Mouse (Mus musculus) MEL (cell line): ENCODE measurements around the gene Tbcd. TPM values are rescaled to one million over a fixed set of nuclear protein-coding genes. Genes with fewer than 3 reads are reported as not detected.

ENCODE experiments used
- DNase-seq: peaks from one replicate; pipeline ENCODE4 v3.0.0; 2011; ENCODE audit warnings: low read depth, low spot score
- H3K27ac ChIP-seq: 2 replicates; pipeline ENCODE4 v1.5.1; 2012; ENCODE audit warnings: low read depth, mild to moderate bottlenecking, control low read depth, low read length, moderate library complexity; ENCODE audit not compliant: control insufficient read depth
- H3K27me3 ChIP-seq, 2 experiments: fragments of 150-350 bp in 1 of 2; sonication (generic) in 1 of 2; 2 replicates each; pipeline ENCODE4 v1.6.1; 2012; ENCODE audit warnings: low read length in 2 of 2, mild to moderate bottlenecking in 2 of 2, improper control_type of control experiment in 1 of 2, moderate library complexity in 1 of 2; ENCODE audit not compliant: insufficient read depth in 2 of 2, control insufficient read depth in 1 of 2
- H3K36me3 ChIP-seq, 2 experiments: 2 replicates each; pipeline ENCODE4 v1.6.1; 2012 to 2014; ENCODE audit warnings: low read length in 2 of 2, improper control_type of control experiment in 1 of 2, inconsistent platforms in 1 of 2, mild to moderate bottlenecking in 1 of 2; ENCODE audit not compliant: insufficient read depth in 2 of 2, control insufficient read depth in 1 of 2
- H3K4me1 ChIP-seq, 2 experiments: fragments of 150-350 bp in 1 of 2; sonication (generic) in 1 of 2; 2 replicates each; pipeline ENCODE4 v1.6.1; 2012; ENCODE audit warnings: low read length in 2 of 2, improper control_type of control experiment in 1 of 2, mild to moderate bottlenecking in 1 of 2; ENCODE audit not compliant: insufficient read depth in 2 of 2, control insufficient read depth in 1 of 2
- H3K4me3 ChIP-seq, 2 experiments: fragments of 150-350 bp in 1 of 2; sonication (generic) in 1 of 2; 2 replicates each; pipeline ENCODE4 v1.5.1; 2012; ENCODE audit warnings: low read depth in 2 of 2, low read length in 2 of 2, mild to moderate bottlenecking in 2 of 2, moderate library complexity in 2 of 2, control low read depth in 1 of 2, improper control_type of control experiment in 1 of 2; ENCODE audit not compliant: control insufficient read depth in 1 of 2, insufficient read depth in 1 of 2
- H3K79me2 ChIP-seq: 2 replicates; pipeline ENCODE4 v1.6.1; 2012; ENCODE audit warnings: mild to moderate bottlenecking, low read length, moderate library complexity; ENCODE audit not compliant: control insufficient read depth, poor library complexity, insufficient read depth
- H3K9ac ChIP-seq: 2 replicates; pipeline ENCODE4 v1.6.1; 2012; ENCODE audit warnings: low read depth, mild to moderate bottlenecking, control low read depth, low read length, moderate library complexity; ENCODE audit not compliant: control insufficient read depth, poor library complexity, severe bottlenecking
- H3K9me3 ChIP-seq: fragments of 150-350 bp; sonication (generic); replicated peaks from 2 replicates; pipeline ENCODE4 v1.6.1; 2012; ENCODE audit warnings: mild to moderate bottlenecking, low read length, improper control_type of control experiment, moderate library complexity; ENCODE audit not compliant: insufficient read depth
- BHLHE40 ChIP-seq: IDR thresholded peaks from 2 replicates; pipeline ENCODE4 v1.6.1; 2012; ENCODE audit warnings: low read depth, mild to moderate bottlenecking, inconsistent platforms, low read length, improper control_type of control experiment, borderline replicate concordance
- CHD1 ChIP-seq: IDR thresholded peaks from 2 replicates; pipeline ENCODE4 v1.6.1; 2012; ENCODE audit warnings: low read depth, mild to moderate bottlenecking, inconsistent platforms, low read length, improper control_type of control experiment
- E2F4 ChIP-seq: IDR thresholded peaks from 2 replicates; pipeline ENCODE4 v1.6.1; 2011; ENCODE audit warnings: low read depth, low read length, improper control_type of control experiment, borderline replicate concordance
- ELF1 ChIP-seq: IDR thresholded peaks from 2 replicates; pipeline ENCODE4 v1.6.1; 2014; ENCODE audit warnings: low read depth, mild to moderate bottlenecking, inconsistent platforms, low read length, improper control_type of control experiment, moderate library complexity
- ETS1 ChIP-seq: IDR thresholded peaks from 2 replicates; pipeline ENCODE4 v1.6.1; 2012; ENCODE audit warnings: low read depth, mild to moderate bottlenecking, inconsistent platforms, low read length, improper control_type of control experiment, moderate library complexity
- HCFC1 ChIP-seq: IDR thresholded peaks from 2 replicates; pipeline ENCODE4 v1.6.1; 2012; ENCODE audit warnings: low read depth, mild to moderate bottlenecking, inconsistent platforms, low read length, improper control_type of control experiment, moderate library complexity
- JUND ChIP-seq: IDR thresholded peaks from 2 replicates; pipeline ENCODE4 v1.6.1; 2011; ENCODE audit warnings: low read depth, mild to moderate bottlenecking, improper control_type of control experiment, low read length
- KAT2A ChIP-seq: conservative IDR thresholded peaks from 2 replicates; pipeline ENCODE4 v1.6.1; 2012; ENCODE audit warnings: low read depth, low read length, improper control_type of control experiment, inconsistent platforms
- MAFK ChIP-seq: IDR thresholded peaks from 2 replicates; pipeline ENCODE4 v1.6.1; 2011; ENCODE audit warnings: low read depth, mild to moderate bottlenecking, low read length, improper control_type of control experiment, borderline replicate concordance
- MXI1 ChIP-seq: IDR thresholded peaks from 2 replicates; pipeline ENCODE4 v1.6.1; 2011; ENCODE audit warnings: mild to moderate bottlenecking, low read depth, low read length, improper control_type of control experiment
- POLR2AphosphoS2 ChIP-seq: IDR thresholded peaks from 2 replicates; pipeline ENCODE4 v1.6.1; 2011; ENCODE audit warnings: low read length, improper control_type of control experiment
- TBP ChIP-seq: IDR thresholded peaks from 2 replicates; pipeline ENCODE4 v1.8.0; 2011; ENCODE audit warnings: low read depth, low read length, improper control_type of control experiment
- TCF12 ChIP-seq: IDR thresholded peaks from 2 replicates; pipeline ENCODE4 v1.6.1; 2014; ENCODE audit warnings: low read depth, mild to moderate bottlenecking, inconsistent platforms, low read length, improper control_type of control experiment, moderate library complexity
- UBTF ChIP-seq: IDR thresholded peaks from 2 replicates; pipeline ENCODE4 v1.6.1; 2012; ENCODE audit warnings: low read depth, mild to moderate bottlenecking, inconsistent platforms, low read length, improper control_type of control experiment, moderate library complexity, borderline replicate concordance; ENCODE audit not compliant: insufficient read depth
- USF2 ChIP-seq, 2 experiments: IDR thresholded peaks; 2 replicates each; pipeline ENCODE4 v1.6.1; 2011 to 2012; ENCODE audit warnings: improper control_type of control experiment in 2 of 2, low read length in 2 of 2, borderline replicate concordance in 1 of 2, inconsistent platforms in 1 of 2, low read depth in 1 of 2, mild to moderate bottlenecking in 1 of 2; ENCODE audit not compliant: insufficient read depth in 1 of 2
- ZKSCAN1 ChIP-seq: IDR thresholded peaks from 2 replicates; pipeline ENCODE4 v1.6.1; 2012; ENCODE audit warnings: low read depth, mild to moderate bottlenecking, inconsistent platforms, low read length, improper control_type of control experiment, moderate library complexity
- ZMIZ1 ChIP-seq: IDR thresholded peaks from 2 replicates; pipeline ENCODE4 v1.6.1; 2012; ENCODE audit warnings: low read depth, mild to moderate bottlenecking, inconsistent platforms, low read length, improper control_type of control experiment, moderate library complexity
- polyA plus RNA-seq, 2 experiments: library from polyadenylated mRNA; stranded (reverse) in 1 of 2; unstranded in 1 of 2; fragments of >175 nt in 1 of 2; fragments of >200 nt in 1 of 2; gene quantifications; 2 replicates each; pipeline versions ENCODE4 v1.2.1 to v1.2.4; 2012; ENCODE audit warnings: low replicate concordance in 2 of 2, low read depth in 1 of 2; ENCODE audit not compliant: insufficient read length in 2 of 2, insufficient read depth in 1 of 2, missing spikeins in 1 of 2
- total RNA-seq: library from RNA; depleted of rRNA; stranded (reverse); fragments of 300-350 nt; gene quantifications from 2 replicates; pipeline ENCODE4 v1.2.3, GENCODE M21; 2012

Tbcd gene
- total and polyA plus RNA-seq, 3 experiments = 50.0 to 65.3 TPM; not detected in 1

DNA sequence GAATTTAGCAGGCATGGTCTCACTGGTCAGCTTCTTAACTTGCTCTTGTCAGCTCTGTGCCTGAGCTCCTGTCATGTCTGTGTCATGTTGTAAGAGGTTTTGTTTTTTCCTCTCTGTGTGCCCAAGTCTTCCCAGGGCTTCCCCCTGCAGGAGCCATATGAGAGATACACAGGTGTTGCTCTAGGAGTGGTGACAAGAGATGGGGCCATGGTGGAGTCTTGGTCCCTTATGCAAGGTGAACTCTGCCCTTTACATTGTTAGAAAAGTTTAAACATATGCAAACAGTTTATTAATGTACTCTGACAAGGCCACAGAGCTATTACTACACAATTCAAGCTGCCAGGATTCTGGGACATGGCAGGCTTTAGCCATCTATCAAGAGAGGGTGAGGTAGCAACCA is 164.8 kb downstream of the Tbcd start:
- H3K79me2 ChIP-seq = no peaks in the 10 kb centered on the region
- H3K9me3 ChIP-seq = no peaks in the 10 kb centered on the region
- no peaks in the 10 kb centered on the region for H3K27me3 ChIP-seq
- H3K9ac ChIP-seq = no peak overlapping the region
- TF ChIP-seq ZMIZ1 (no peak), MXI1 (no peak), ETS1 (no peak), ELF1 (no peak), HCFC1 (no peak), ZKSCAN1 (no peak), TBP (no peak), POLR2AphosphoS2 (no peak), E2F4 (no peak), MAFK (no peak), UBTF (no peak), TCF12 (no peak), BHLHE40 (no peak), USF2 (IDR thresholded peaks at IDR 0.05; ENCODE audit: borderline replicate concordance in 1 of 2, insufficient read depth in 1 of 2, low read depth in 1 of 2, low read length in 2 of 2) (no peak), KAT2A (no peak)
- H3K4me3 ChIP-seq = no peak overlapping the region
- no peak for DNase-seq
- peaks cover 0 to 15% of the 10 kb centered on the region in 2 experiments; a peak in 2 of 4 replicates for H3K36me3 ChIP-seq
- H3K27ac ChIP-seq = no peak overlapping the region
- no peaks in the 10 kb centered on the region for H3K4me1 ChIP-seq

DNA sequence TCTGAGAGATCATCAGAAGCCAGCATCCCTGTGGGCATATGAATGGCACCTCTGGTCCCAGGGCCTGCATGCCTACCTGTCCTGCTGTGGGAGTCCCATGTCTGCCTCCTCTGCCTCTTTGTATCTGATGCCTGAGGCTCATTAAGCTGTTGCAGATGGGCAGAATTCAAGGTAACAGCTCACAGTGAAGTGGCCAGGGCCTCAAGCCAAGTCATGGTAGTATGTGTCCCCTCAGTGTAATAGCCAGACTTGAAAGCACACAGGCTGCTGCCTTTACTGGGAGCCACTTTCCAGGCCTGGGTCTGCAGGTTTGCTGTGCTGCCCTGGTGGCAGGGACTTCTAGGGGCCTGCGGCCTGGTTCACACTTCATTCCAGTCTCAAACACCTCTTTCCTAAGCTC is 165.6 kb downstream of the Tbcd start:
- Histone ChIP-seq H3K4me1 (no peaks in the 10 kb centered on the region), H3K9me3 (no peaks in the 10 kb centered on the region), H3K9ac (no peak overlapping the region), H3K4me3 (no peak overlapping the region), H3K79me2 (no peaks in the 10 kb centered on the region), H3K27me3 (no peaks in the 10 kb centered on the region), H3K36me3 (peaks cover 0 to 15% of the 10 kb centered on the region in 2 experiments; a peak in 2 of 4 replicates), H3K27ac (no peak overlapping the region)
- no peak for DNase-seq
- TF ChIP-seq JUND (no peak), CHD1 (no peak)
